Mouse (Mus musculus) megakaryocyte, embryonic 14.5 days (primary cell): ENCODE results near the gene 6030468B19Rik.

ENCODE experiments used
- FLI1 ChIP-seq: IDR thresholded peaks from 2 replicates; pipeline ENCODE4 v1.6.1; 2012; ENCODE audit warnings: low read length, inconsistent platforms, mixed read lengths
- GATA1 ChIP-seq: IDR thresholded peaks from 3 replicates; pipeline ENCODE4 v1.6.1; 2012; ENCODE audit warnings: mixed read lengths, low read length, inconsistent platforms, borderline replicate concordance

- TF ChIP-seq GATA1 (no peak), FLI1 (no peak)
Measured at GRCm38 (mm10) chr11:117778031-117778430, 19.4 kb upstream of the 6030468B19Rik start.
